Mouse (Mus musculus): ENCODE results near the gene Abcg4.
"Not testable (repeated sequence)": the region's sequence is repeated elsewhere in the genome, so short reads cannot be mapped to it uniquely, and the experiment has no call there.

DNA sequence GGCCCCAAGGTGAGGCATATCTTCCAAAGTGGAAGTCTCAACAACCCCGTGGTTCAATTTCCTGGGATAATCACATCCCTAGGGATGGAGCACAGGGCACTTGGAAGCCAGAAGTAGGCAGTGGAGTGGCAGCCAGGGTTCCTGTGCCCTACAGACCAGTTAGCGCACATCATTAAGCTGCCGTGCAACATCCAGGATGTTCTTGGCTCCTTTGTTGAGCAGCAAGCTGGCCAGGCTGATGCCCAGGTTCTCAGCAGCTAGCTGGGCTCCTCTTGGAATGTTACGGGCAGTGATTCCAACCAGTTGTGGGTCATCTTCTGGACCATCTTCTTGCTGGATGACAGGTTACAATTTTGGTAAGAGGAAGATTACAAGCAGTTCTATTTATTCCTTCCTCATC, 48.1 kb upstream of the Abcg4 start:
- not testable (repeated sequence) for TF ChIP-seq CTCF (IDR thresholded peaks at IDR 0.05; ENCODE audit: control insufficient read depth, insufficient read depth, insufficient read length); MAX (IDR thresholded peaks at IDR 0.05); MYOD1 (IDR thresholded peaks at IDR 0.05; ENCODE audit: control insufficient read depth, insufficient read length, low read depth); CEBPB (IDR thresholded peaks at IDR 0.05; ENCODE audit: low read depth); FOSL1 (IDR thresholded peaks at IDR 0.05; ENCODE audit: insufficient read depth, low read length, poor library complexity, severe bottlenecking)
